Mouse (Mus musculus) CH12.LX (cell line): ENCODE measurements around the gene Psmb6. TPM values are rescaled to one million over a fixed set of nuclear protein-coding genes. Genes with fewer than 3 reads are reported as not detected.
"Not testable (repeated sequence)": the region's sequence is repeated elsewhere in the genome, so short reads cannot be mapped to it uniquely, and the experiment has no call there.

Experiments used
- DNase-seq: peaks from one replicate; pipeline ENCODE4 v3.0.0-alpha.2; 2013; ENCODE audit errors: extremely low read depth
- H3K27ac ChIP-seq: 2 replicates; pipeline ENCODE4 v1.5.1; 2012; ENCODE audit warnings: low read depth, mild to moderate bottlenecking, control low read depth, moderate library complexity; ENCODE audit not compliant: insufficient read depth
- H3K27me3 ChIP-seq: replicated peaks from 2 replicates; pipeline ENCODE3; 2012; ENCODE audit warnings: inconsistent platforms
- H3K36me3 ChIP-seq, 2 experiments: replicated peaks in 1 of 2; 2 replicates each; pipeline versions ENCODE3 to v1.6.1; 2012; ENCODE audit warnings: inconsistent platforms in 1 of 2, low read length in 1 of 2, mild to moderate bottlenecking in 1 of 2, mixed read lengths in 1 of 2, moderate library complexity in 1 of 2; ENCODE audit not compliant: control insufficient read depth in 1 of 2, insufficient read depth in 1 of 2
- H3K4me1 ChIP-seq, 2 experiments: 2 replicates each; pipeline ENCODE4 v1.6.1; 2012; ENCODE audit warnings: inconsistent platforms in 1 of 2, moderate library complexity in 1 of 2; ENCODE audit not compliant: insufficient read depth in 2 of 2, control insufficient read depth in 1 of 2
- H3K4me2 ChIP-seq: 2 replicates; pipeline ENCODE4 v1.6.1; 2012; ENCODE audit warnings: low read depth, mild to moderate bottlenecking, control low read depth; ENCODE audit not compliant: poor library complexity, insufficient read depth, severe bottlenecking
- H3K4me3 ChIP-seq, 3 experiments: fragments of 150-350 bp in 1 of 3; sonication (generic) in 1 of 3; replicated peaks in 1 of 3; 2 replicates each; pipeline versions ENCODE3 to v1.5.1; 2011 to 2012; ENCODE audit warnings: low read depth in 2 of 3, low read length in 2 of 3, mild to moderate bottlenecking in 2 of 3, moderate library complexity in 2 of 3, control low read depth in 1 of 3, improper control_type of control experiment in 1 of 3, inconsistent platforms in 1 of 3, mixed read lengths in 1 of 3; ENCODE audit not compliant: poor library complexity in 1 of 3
- H3K79me2 ChIP-seq: replicated peaks from 2 replicates; pipeline ENCODE4 v1.6.1; 2012; ENCODE audit warnings: mild to moderate bottlenecking, moderate library complexity; ENCODE audit not compliant: control insufficient read depth, poor library complexity, insufficient read depth, severe bottlenecking; ENCODE audit errors: extremely low read depth
- H3K9ac ChIP-seq: 2 replicates; pipeline ENCODE4 v1.6.1; 2012; ENCODE audit warnings: low read depth, mild to moderate bottlenecking, control low read depth, moderate library complexity; ENCODE audit not compliant: insufficient read depth
- H3K9me3 ChIP-seq: replicated peaks from 2 replicates; pipeline ENCODE3; 2012; ENCODE audit warnings: low read length, inconsistent platforms, mixed read lengths
- BHLHE40 ChIP-seq: IDR thresholded peaks from 2 replicates; pipeline ENCODE4 v1.6.1; 2011; ENCODE audit warnings: mild to moderate bottlenecking, low read depth, low read length, improper control_type of control experiment
- CHD1 ChIP-seq: IDR thresholded peaks from 2 replicates; pipeline ENCODE4 v1.6.1; 2012; ENCODE audit warnings: low read depth, low read length, improper control_type of control experiment, inconsistent platforms
- CHD2 ChIP-seq: IDR thresholded peaks from 2 replicates; pipeline ENCODE4 v1.6.1; 2011; ENCODE audit warnings: low read length, improper control_type of control experiment
- EP300 ChIP-seq: IDR thresholded peaks from 2 replicates; pipeline ENCODE4 v1.6.1; 2011; ENCODE audit warnings: low read length, improper control_type of control experiment
- IRF4 ChIP-seq: IDR thresholded peaks from 2 replicates; pipeline ENCODE4 v1.6.1; 2014; ENCODE audit warnings: low read depth, mild to moderate bottlenecking, inconsistent platforms, low read length, improper control_type of control experiment
- KAT2A ChIP-seq: IDR thresholded peaks from 2 replicates; pipeline ENCODE4 v1.6.1; 2012; ENCODE audit warnings: low read length, improper control_type of control experiment, inconsistent platforms; ENCODE audit not compliant: insufficient replicate concordance
- MXI1 ChIP-seq: IDR thresholded peaks from 2 replicates; pipeline ENCODE4 v1.6.1; 2011; ENCODE audit warnings: mild to moderate bottlenecking, low read depth, low read length, improper control_type of control experiment
- MYC ChIP-seq: IDR thresholded peaks from 2 replicates; pipeline ENCODE4 v1.6.1; 2011; ENCODE audit warnings: low read depth, mild to moderate bottlenecking, improper control_type of control experiment, low read length
- NELFE ChIP-seq: IDR thresholded peaks from 2 replicates; pipeline ENCODE4 v1.6.1; 2011; ENCODE audit warnings: low read depth, low read length, improper control_type of control experiment
- PAX5 ChIP-seq: IDR thresholded peaks from 2 replicates; pipeline ENCODE4 v1.6.1; 2012; ENCODE audit warnings: low read length, inconsistent platforms, mixed read lengths
- POLR2A ChIP-seq: IDR thresholded peaks from 2 replicates; pipeline ENCODE4 v1.6.1; 2011; ENCODE audit warnings: low read depth, mild to moderate bottlenecking, improper control_type of control experiment, low read length
- POLR2AphosphoS2 ChIP-seq: IDR thresholded peaks from 2 replicates; pipeline ENCODE4 v1.6.1; 2011; ENCODE audit warnings: low read depth, low read length, improper control_type of control experiment
- RCOR1 ChIP-seq: conservative IDR thresholded peaks from 2 replicates; pipeline ENCODE4 v1.6.1; 2012; ENCODE audit warnings: low read depth, mild to moderate bottlenecking, inconsistent platforms, low read length, improper control_type of control experiment
- SIN3A ChIP-seq: IDR thresholded peaks from 2 replicates; pipeline ENCODE4 v1.6.1; 2012; ENCODE audit warnings: low read length, improper control_type of control experiment, inconsistent platforms
- SMC3 ChIP-seq: IDR thresholded peaks from 2 replicates; pipeline ENCODE4 v1.6.1; 2011; ENCODE audit warnings: low read depth, low read length, improper control_type of control experiment
- TBP ChIP-seq: conservative IDR thresholded peaks from 2 replicates; pipeline ENCODE4 v1.6.1; 2011; ENCODE audit warnings: low read depth, low read length, improper control_type of control experiment
- USF1 ChIP-seq: IDR thresholded peaks from 2 replicates; pipeline ENCODE4 v1.6.1; 2014; ENCODE audit warnings: low read depth, mild to moderate bottlenecking, inconsistent platforms, low read length, improper control_type of control experiment
- USF2 ChIP-seq: conservative IDR thresholded peaks from 2 replicates; pipeline ENCODE4 v1.6.1; 2011; ENCODE audit warnings: low read depth, low read length, improper control_type of control experiment
- ZC3H11A ChIP-seq: IDR thresholded peaks from 2 replicates; pipeline ENCODE4 v1.6.1; 2012; ENCODE audit warnings: low read depth, mild to moderate bottlenecking, inconsistent platforms, low read length, improper control_type of control experiment
- ZKSCAN1 ChIP-seq: IDR thresholded peaks from 2 replicates; pipeline ENCODE4 v1.6.1; 2012; ENCODE audit warnings: low read depth, inconsistent platforms, low read length, improper control_type of control experiment, borderline replicate concordance
- ZMIZ1 ChIP-seq: IDR thresholded peaks from 2 replicates; pipeline ENCODE4 v1.6.1; 2012; ENCODE audit warnings: low read depth, mild to moderate bottlenecking, inconsistent platforms, low read length, improper control_type of control experiment
- ZNF384 ChIP-seq: IDR thresholded peaks from 2 replicates; pipeline ENCODE4 v1.6.1; 2012; ENCODE audit warnings: low read depth, low read length, improper control_type of control experiment, inconsistent platforms
- dilution Hi-C: fragments of 300-500 bp; cut with MboI; formaldehyde crosslinking; loops from 2 replicates; pipeline ENCODE4 v1.14.3; 2020; ENCODE audit warnings: low sequenced_read_pairs; ENCODE audit not compliant: extremely low pct_unique_long_range_greater_than_20kb, extremely low pct_ligation_motif_present
- in situ Hi-C: fragments of 300-500 bp; cut with MboI; formaldehyde crosslinking; loops from 3 replicates; pipeline ENCODE4 v1.14.3; 2019; ENCODE audit warnings: low sequenced_read_pairs, low pct_ligation_motif_present, low pct_unique_long_range_greater_than_20kb, mixed read lengths
- polyA plus RNA-seq: library from polyadenylated mRNA; unstranded; fragments of >175 nt; gene quantifications from 2 replicates; pipeline ENCODE4 v1.2.1, GENCODE M21; 2012; ENCODE audit warnings: low read depth; ENCODE audit not compliant: insufficient read length
- total RNA-seq, 2 experiments: library from RNA; depleted of rRNA; stranded (reverse); fragments of 300-350 nt in 1 of 2; fragments of >200 nt in 1 of 2; gene quantifications; 2 replicates each; pipeline ENCODE4 v1.2.3; 2012 to 2014

The Psmb6 gene
- total and polyA plus RNA-seq, 3 experiments, result 779 to 921 (median 831) TPM

GRCm38 (mm10) chr11:70563470-70564275 lies 38.5 kb downstream of the Psmb6 start (continued):
- TF ChIP-seq ZMIZ1, result no peak
- TF ChIP-seq RCOR1, result no peak
- no peak for TF ChIP-seq PAX5
- peak; percentile 95 for TF ChIP-seq MXI1
- no peak for TF ChIP-seq IRF4
- peak; percentile 83 for TF ChIP-seq SIN3A
- TF ChIP-seq KAT2A, result no peak
- no peak for TF ChIP-seq SMC3
- peak; percentile 38 for TF ChIP-seq BHLHE40
- TF ChIP-seq TBP, result no peak

- peaks cover 3 to 43% of the 10 kb centered on the region in 2 experiments for H3K36me3 ChIP-seq
- TF ChIP-seq CHD1, result 0 out of 2 replicates have a peak, but pooled peaks have one; percentile 13
- TF ChIP-seq ZNF384, result peak; percentile 84
- TF ChIP-seq MXI1, result no peak
- TF ChIP-seq, all 38 proteins: peak for 2
- H3K4me3 ChIP-seq, result peak overlapping the region in 2 of 3 experiments; percentile 82 to 97
- in situ Hi-C loops, result loop anchor here (5.0 kb wide), 1 partner anchor 37 kb away; the partner anchor contains the start of gene Psmb6
- H3K27ac ChIP-seq, result no peak overlapping the region
- no peaks in the 10 kb centered on the region for H3K9me3 ChIP-seq
- peaks cover 17% of the 10 kb centered on the region for H3K79me2 ChIP-seq
- DNase-seq, result no peak
- dilution Hi-C loops, result no loop called here
- peaks cover 8 to 63% of the 10 kb centered on the region in 2 experiments; a peak in 3 of 4 replicates for H3K4me1 ChIP-seq
- H3K27me3 ChIP-seq, result no peaks in the 10 kb centered on the region
- H3K9ac ChIP-seq, result peak overlapping the region; percentile 78; the same call in 1 of the 2 replicates
- H3K4me2 ChIP-seq, result peak overlapping the region; percentile 75
Observed at GRCm38 (mm10) chr11:70564276-70564873, 39.2 kb downstream of the Psmb6 start.

GRCm38 (mm10) chr11:70566586-70566985 lies 41.4 kb downstream of the Psmb6 start:
- H3K4me1 ChIP-seq, result peaks cover 8 to 79% of the 10 kb centered on the region in 2 experiments; a peak in 3 of 4 replicates
- no peak for TF ChIP-seq POLR2AphosphoS2
- no peak for TF ChIP-seq SMC3
- no peak for TF ChIP-seq POLR2A
- no peak for TF ChIP-seq USF2
- TF ChIP-seq ZKSCAN1, result no peak
- no peak for TF ChIP-seq MYC
- TF ChIP-seq USF1, result no peak
- TF ChIP-seq NELFE, result no peak
- no peak for TF ChIP-seq CHD2
- no peak for TF ChIP-seq TBP
- TF ChIP-seq ZC3H11A, result no peak
- TF ChIP-seq EP300, result no peak
- no peak overlapping the region for H3K27ac ChIP-seq
- dilution Hi-C loops, result no loop called here
- H3K9ac ChIP-seq, result no peak overlapping the region
- peaks cover 3 to 53% of the 10 kb centered on the region in 2 experiments for H3K36me3 ChIP-seq
- in situ Hi-C loops, result no loop called here
- H3K9me3 ChIP-seq, result no peaks in the 10 kb centered on the region
- H3K27me3 ChIP-seq, result no peaks in the 10 kb centered on the region
- H3K4me3 ChIP-seq, result no peak overlapping the region
- no peak for DNase-seq
- no peak overlapping the region for H3K4me2 ChIP-seq
- peaks cover 24% of the 10 kb centered on the region for H3K79me2 ChIP-seq

DNA sequence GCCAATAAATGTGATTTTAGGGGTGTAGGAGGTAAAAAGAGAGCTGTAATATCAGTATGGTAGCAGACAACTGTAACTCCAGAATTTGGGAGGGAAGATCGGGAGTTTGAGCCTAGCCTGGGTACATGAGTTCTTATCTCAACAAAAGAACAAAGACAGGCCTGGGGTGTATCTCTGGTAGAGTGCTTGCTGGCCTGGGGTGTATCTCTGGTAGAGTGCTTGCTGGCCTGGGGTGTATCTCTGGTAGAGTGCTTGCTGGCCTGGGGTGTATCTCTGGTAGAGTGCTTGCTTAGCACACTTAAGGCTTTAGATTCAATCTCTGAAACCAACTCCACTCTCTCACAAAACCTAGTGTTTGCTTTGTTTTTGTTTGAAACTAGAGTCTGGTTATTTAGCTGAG lies 45.4 kb downstream of the Psmb6 start:
- H3K4me2 ChIP-seq, H3K4me3 ChIP-seq, H3K9ac ChIP-seq, in situ Hi-C loops, H3K9me3 ChIP-seq, DNase-seq, dilution Hi-C loops, H3K27me3 ChIP-seq, H3K27ac ChIP-seq: not testable (repeated sequence)
- Histone ChIP-seq H3K36me3 (peaks cover 7 to 80% of the 10 kb centered on the region in 2 experiments), H3K4me1 (peaks cover 4 to 86% of the 10 kb centered on the region in 2 experiments; a peak in 2 of 4 replicates), H3K79me2 (peaks cover 11% of the 10 kb centered on the region)
